In the genomic region with DNA sequence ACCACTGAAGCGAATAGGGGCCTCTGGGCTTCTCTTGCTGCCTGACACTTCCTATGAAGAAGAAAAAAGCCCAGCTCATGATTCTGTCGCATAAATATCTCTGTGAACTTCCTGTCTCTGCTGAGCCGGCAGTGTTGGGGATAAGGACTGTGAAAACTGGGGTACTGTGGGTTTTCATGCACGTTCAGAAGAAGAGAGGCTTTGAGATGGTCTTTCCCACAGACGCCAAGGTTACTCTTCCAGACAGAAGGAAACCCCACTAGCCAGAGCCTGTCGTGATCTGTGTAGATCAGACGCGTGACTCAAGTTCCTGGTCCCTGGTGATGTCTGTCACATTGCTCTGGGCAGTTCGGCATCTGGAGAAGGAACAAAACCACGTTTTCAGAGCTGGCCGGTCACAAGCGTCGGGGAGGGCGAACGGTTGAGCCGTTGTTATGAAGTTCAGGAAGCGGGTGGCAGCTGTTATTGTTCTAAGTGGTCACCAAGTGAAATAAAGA, we compare ENCODE assay signal across 9 mouse cellular contexts. TPM values are rescaled to one million over a fixed set of nuclear protein-coding genes. Genes with fewer than 3 reads are reported as not detected.
DNase-seq lines count a peak whose midpoint lies in the region; ATAC-seq and TF ChIP-seq lines count a peak whose summit lies in the region.
"Had no signal": no experiment of that assay in that cellular context is flagged by ENCODE, and none has a peak within 500 bp of the region (broad histone marks: within the 10 kb centered on the region; RNA-seq: fewer than 3 reads in every experiment).

No protein-coding gene starts in this region.

- H3K9me3 ChIP-seq in intestine, postnatal 0 days (ENCODE audit: control insufficient read depth): no peaks in the 10 kb centered on the region

- H3K27ac ChIP-seq in intestine, postnatal 0 days (ENCODE audit: low read depth, low read length): peak overlapping the region; percentile 21; the same call in 1 of the 2 replicates

- H3K4me2 ChIP-seq in intestine, postnatal 0 days (replicated peaks; ENCODE audit: low read depth): no peak overlapping the region

- ATAC-seq in intestine, postnatal 0 days: no peak
- no peak for ATAC-seq in erythroblast, adult 5-6 weeks (replicated peaks; ENCODE audit: low FRiP score, poor library complexity, severe bottlenecking)

- H3K36me3 ChIP-seq in intestine, postnatal 0 days (ENCODE audit: control insufficient read depth, insufficient read depth): no peaks in the 10 kb centered on the region

- no peak overlapping the region for H3K9ac ChIP-seq in intestine, postnatal 0 days (ENCODE audit: low read depth, low read length)

- intact Hi-C loops in gastrocnemius, postnatal 14 days (cut with DNase I; ENCODE audit: low total_unique reads): no loop called here

- no peak for TF ChIP-seq CTCF in intestine, postnatal 0 days (IDR thresholded peaks at IDR 0.05; ENCODE audit: low read depth)
- TF ChIP-seq CTCF in lung, adult 2 months (IDR thresholded peaks at IDR 0.05; ENCODE audit: insufficient read depth, low read length): no peak

- no peaks in the 10 kb centered on the region for H3K27me3 ChIP-seq in intestine, postnatal 0 days (replicated peaks; ENCODE audit: control insufficient read depth, insufficient read depth, low read length)

- 71% methylated on average over 17 of the region's 17 CpGs for WGBS in intestine, postnatal 0 days
- 29% methylated on average over 17 of the region's 17 CpGs for WGBS in lung, adult 2 months

- H3K4me1 ChIP-seq in intestine, postnatal 0 days (replicated peaks; ENCODE audit: control insufficient read depth, insufficient read depth, low read length): no peaks in the 10 kb centered on the region
- H3K4me1 ChIP-seq in lung, adult 2 months (ENCODE audit: control insufficient read depth, insufficient read depth, low read length): peaks cover 32% of the 10 kb centered on the region

- H3K4me3 ChIP-seq in intestine, postnatal 0 days (ENCODE audit: low read depth, low read length): no peak overlapping the region
- no peak overlapping the region for H3K4me3 ChIP-seq in lung, adult 2 months (replicated peaks; ENCODE audit: extremely low read depth, low read depth, low read length)
- H3K4me3 ChIP-seq: myocyte had no signal

- peak; percentile 13 for DNase-seq in right cerebral cortex, adult 18-20 months
- no peak for DNase-seq in right cerebral cortex, postnatal 14 days
- peak; percentile 25 for DNase-seq in gastrocnemius, postnatal 14 days
- peak; percentile 50 for DNase-seq in lung, adult 2 months
- no peak for DNase-seq in Muller cell, postnatal 12 days (ENCODE audit: inconsistent ontology term)
- no peak for DNase-seq in ovary, adult 18-20 months (ENCODE audit: low spot score)

- peak; percentile 36; the same call in 1 of the 2 replicates for TF ChIP-seq POLR2A in lung, adult 2 months (IDR thresholded peaks at IDR 0.05; ENCODE audit: borderline replicate concordance, extremely low read depth, low read depth, low read length)

RNA-seq across cellular contexts. Expression of a gene that starts 20.1 kb away (rescaled TPM):
- total RNA-seq in gastrocnemius, postnatal 14 days (2021): 1 to 10 TPM; 3.9 to 7.3 TPM
- 2.5 and 3.1 TPM in 2 replicates for polyA plus RNA-seq in intestine, postnatal 0 days (2015; fragmentation: Nextera tagmentation; extraction: Ambion mirVana)
- 86.5 and 123 TPM in 2 replicates for polyA plus RNA-seq in lung, adult 2 months (2012; rRNA removed)
- 50.1 and 53.1 TPM in 2 replicates for total RNA-seq in erythroblast, adult 5-6 weeks (2015; ENCODE audit: low replicate concordance)
- total RNA-seq in erythroblast, adult 5-6 weeks (2017; ENCODE audit: low replicate concordance): 19.9 and 25.2 TPM in 2 replicates

Comparison
In these comparisons a context has a peak if more than half of its experiments do, and no peak if none do; other contexts are left out.
1. DNase-seq: peak in right cerebral cortex, adult 18-20 months (single experiment), gastrocnemius, postnatal 14 days (single experiment) and lung, adult 2 months (single experiment); none in right cerebral cortex, postnatal 14 days (single experiment), Muller cell, postnatal 12 days (single experiment) and ovary, adult 18-20 months (single experiment).